Mouse (Mus musculus): ENCODE measurements around the gene Ddc. TPM values are rescaled to one million over a fixed set of nuclear protein-coding genes. Genes with fewer than 3 reads are reported as not detected.

The Ddc gene
- total and polyA plus RNA-seq, 3 experiments, result 0.07 to 0.08 TPM; not detected in 1

- TF ChIP-seq MEF2A (IDR thresholded peaks at IDR 0.05; ENCODE audit: extremely low read depth, insufficient replicate concordance, low read depth, low read length, poor library complexity, severe bottlenecking) (no peak), USF1 (IDR thresholded peaks at IDR 0.05; ENCODE audit: low read depth, low read length) (no peak), E2F4 (IDR thresholded peaks at IDR 0.05; ENCODE audit: borderline replicate concordance, low read depth, low read length) (no peak), ZC3H11A (IDR thresholded peaks at IDR 0.05; ENCODE audit: low read depth, low read length) (peak; percentile 91), UBTF (IDR thresholded peaks at IDR 0.05; ENCODE audit: borderline replicate concordance, insufficient read depth, low read depth, low read length) (no peak), RAD21 (IDR thresholded peaks at IDR 0.05; ENCODE audit: low read depth, low read length) (peak; percentile 93), TAL1 (IDR thresholded peaks at IDR 0.05; ENCODE audit: low read length) (peak; percentile 72), CTCF (IDR thresholded peaks at IDR 0.05 in 2 of 3, conservative IDR thresholded peaks at IDR 0.05 in 1 of 3; ENCODE audit: control insufficient read depth in 1 of 3, insufficient read depth in 1 of 3, low read depth in 2 of 3, low read length in 3 of 3, poor library complexity in 1 of 3, severe bottlenecking in 1 of 3) (peak; percentile 95 to 99 (median 98)), JUND (IDR thresholded peaks at IDR 0.05; ENCODE audit: low read depth, low read length) (no peak), HCFC1 (IDR thresholded peaks at IDR 0.05; ENCODE audit: low read depth, low read length) (no peak), CHD2 (IDR thresholded peaks at IDR 0.05; ENCODE audit: low read length) (no peak), CHD1 (IDR thresholded peaks at IDR 0.05; ENCODE audit: low read depth, low read length) (no peak), ZNF384 (IDR thresholded peaks at IDR 0.05; ENCODE audit: low read depth, low read length) (peak; percentile 56), MAZ (IDR thresholded peaks at IDR 0.05; ENCODE audit: low read depth, low read length) (no peak)
Measured at GRCm38 (mm10) chr11:11811906-11812480, 86.0 kb downstream of the Ddc start (continued).

- Histone ChIP-seq H3K79me2 (ENCODE audit: control insufficient read depth, insufficient read depth, low read length, poor library complexity) (peaks cover 16% of the 10 kb centered on the region), H3K27me3 (ENCODE audit: control insufficient read depth in 1 of 2, insufficient read depth in 2 of 2, low read length in 2 of 2) (no peaks in the 10 kb centered on the region), H3K36me3 (ENCODE audit: control insufficient read depth in 1 of 2, insufficient read depth in 2 of 2, low read length in 2 of 2) (peaks cover 3 to 23% of the 10 kb centered on the region in 2 experiments), H3K27ac (ENCODE audit: control insufficient read depth, low read depth, low read length) (peak overlapping the region; percentile 97), H3K4me1 (ENCODE audit: control insufficient read depth in 1 of 2, insufficient read depth in 2 of 2, low read length in 2 of 2) (peaks cover 5% of the 10 kb centered on the region in 2 experiments), H3K9me3 (replicated peaks; ENCODE audit: insufficient read depth, low read length) (no peaks in the 10 kb centered on the region), H3K4me3 (ENCODE audit: control insufficient read depth in 1 of 2, insufficient read depth in 1 of 2, low read depth in 2 of 2, low read length in 2 of 2) (peak overlapping the region; percentile 13 to 76), H3K9ac (ENCODE audit: control insufficient read depth, low read depth, low read length, poor library complexity, severe bottlenecking) (peak overlapping the region; percentile 91)
- no peak for DNase-seq (ENCODE audit: low read depth, low spot score)
- TF ChIP-seq USF1 (IDR thresholded peaks at IDR 0.05; ENCODE audit: low read depth, low read length) (no peak), RCOR1 (IDR thresholded peaks at IDR 0.05; ENCODE audit: low read depth, low read length) (peak; percentile 79), MYC (IDR thresholded peaks at IDR 0.05; ENCODE audit: low read depth, low read length) (0 out of 2 replicates have a peak, but pooled peaks have one; percentile 5), NELFE (IDR thresholded peaks at IDR 0.05; ENCODE audit: low read depth, low read length) (no peak), SIN3A (IDR thresholded peaks at IDR 0.05; ENCODE audit: low read length) (peak; percentile 45; the same call in 1 of the 2 replicates), ZNF384 (IDR thresholded peaks at IDR 0.05; ENCODE audit: low read depth, low read length) (peak; percentile 95), ZKSCAN1 (IDR thresholded peaks at IDR 0.05; ENCODE audit: low read depth, low read length) (peak; percentile 53; the same call in 1 of the 2 replicates), TBP (IDR thresholded peaks at IDR 0.05; ENCODE audit: low read depth, low read length) (no peak; the same call in 1 of the 2 replicates), CHD1 (IDR thresholded peaks at IDR 0.05; ENCODE audit: low read depth, low read length) (peak; percentile 79; the same call in 1 of the 2 replicates), ETS1 (IDR thresholded peaks at IDR 0.05; ENCODE audit: low read depth, low read length) (0 out of 2 replicates have a peak, but pooled peaks have one; percentile 35), POLR2AphosphoS5 (IDR thresholded peaks at IDR 0.05; ENCODE audit: borderline replicate concordance, low read depth, low read length) (no peak), RAD21 (IDR thresholded peaks at IDR 0.05; ENCODE audit: low read depth, low read length) (no peak)
Measured at GRCm38 (mm10) chr11:11809404-11810175, 88.4 kb downstream of the Ddc start.

Data from MEL (cell line).